Mouse (Mus musculus) CH12.LX (cell line): ENCODE data around the gene E130218I03Rik. TPM values are rescaled to one million over a fixed set of nuclear protein-coding genes. Genes with fewer than 3 reads are reported as not detected.

Experiments
- DNase-seq: peaks from one replicate; pipeline ENCODE4 v3.0.0-alpha.2; 2013; ENCODE audit errors: extremely low read depth
- H3K27ac ChIP-seq: 2 replicates; pipeline ENCODE4 v1.5.1; 2012; ENCODE audit warnings: low read depth, mild to moderate bottlenecking, control low read depth, moderate library complexity; ENCODE audit not compliant: insufficient read depth
- H3K27me3 ChIP-seq: replicated peaks from 2 replicates; pipeline ENCODE3; 2012; ENCODE audit warnings: inconsistent platforms
- H3K36me3 ChIP-seq, 2 experiments: replicated peaks in 1 of 2; 2 replicates each; pipeline versions ENCODE3 to v1.6.1; 2012; ENCODE audit warnings: inconsistent platforms in 1 of 2, low read length in 1 of 2, mild to moderate bottlenecking in 1 of 2, mixed read lengths in 1 of 2, moderate library complexity in 1 of 2; ENCODE audit not compliant: control insufficient read depth in 1 of 2, insufficient read depth in 1 of 2
- H3K4me1 ChIP-seq, 2 experiments: 2 replicates each; pipeline ENCODE4 v1.6.1; 2012; ENCODE audit warnings: inconsistent platforms in 1 of 2, moderate library complexity in 1 of 2; ENCODE audit not compliant: insufficient read depth in 2 of 2, control insufficient read depth in 1 of 2
- H3K4me2 ChIP-seq: 2 replicates; pipeline ENCODE4 v1.6.1; 2012; ENCODE audit warnings: low read depth, mild to moderate bottlenecking, control low read depth; ENCODE audit not compliant: poor library complexity, insufficient read depth, severe bottlenecking
- H3K4me3 ChIP-seq, 3 experiments: fragments of 150-350 bp in 1 of 3; sonication (generic) in 1 of 3; replicated peaks in 1 of 3; 2 replicates each; pipeline versions ENCODE3 to v1.5.1; 2011 to 2012; ENCODE audit warnings: low read depth in 2 of 3, low read length in 2 of 3, mild to moderate bottlenecking in 2 of 3, moderate library complexity in 2 of 3, control low read depth in 1 of 3, improper control_type of control experiment in 1 of 3, inconsistent platforms in 1 of 3, mixed read lengths in 1 of 3; ENCODE audit not compliant: poor library complexity in 1 of 3
- H3K79me2 ChIP-seq: replicated peaks from 2 replicates; pipeline ENCODE4 v1.6.1; 2012; ENCODE audit warnings: mild to moderate bottlenecking, moderate library complexity; ENCODE audit not compliant: control insufficient read depth, poor library complexity, insufficient read depth, severe bottlenecking; ENCODE audit errors: extremely low read depth
- H3K9ac ChIP-seq: 2 replicates; pipeline ENCODE4 v1.6.1; 2012; ENCODE audit warnings: low read depth, mild to moderate bottlenecking, control low read depth, moderate library complexity; ENCODE audit not compliant: insufficient read depth
- H3K9me3 ChIP-seq: replicated peaks from 2 replicates; pipeline ENCODE3; 2012; ENCODE audit warnings: low read length, inconsistent platforms, mixed read lengths
- CHD1 ChIP-seq: IDR thresholded peaks from 2 replicates; pipeline ENCODE4 v1.6.1; 2012; ENCODE audit warnings: low read depth, low read length, improper control_type of control experiment, inconsistent platforms
- CHD2 ChIP-seq: IDR thresholded peaks from 2 replicates; pipeline ENCODE4 v1.6.1; 2011; ENCODE audit warnings: low read length, improper control_type of control experiment
- ELF1 ChIP-seq: IDR thresholded peaks from 2 replicates; pipeline ENCODE4 v1.6.1; 2014; ENCODE audit warnings: low read depth, mild to moderate bottlenecking, inconsistent platforms, low read length, improper control_type of control experiment
- EP300 ChIP-seq: IDR thresholded peaks from 2 replicates; pipeline ENCODE4 v1.6.1; 2011; ENCODE audit warnings: low read length, improper control_type of control experiment
- HCFC1 ChIP-seq: IDR thresholded peaks from 2 replicates; pipeline ENCODE4 v1.6.1; 2012; ENCODE audit warnings: low read depth, mild to moderate bottlenecking, inconsistent platforms, low read length, improper control_type of control experiment
- JUN ChIP-seq: IDR thresholded peaks from 2 replicates; pipeline ENCODE4 v1.6.1; 2011; ENCODE audit warnings: low read depth, mild to moderate bottlenecking, low read length, improper control_type of control experiment, moderate library complexity; ENCODE audit not compliant: insufficient read depth
- JUND ChIP-seq: conservative IDR thresholded peaks from 2 replicates; pipeline ENCODE4 v1.6.1; 2011; ENCODE audit warnings: low read depth, low read length, improper control_type of control experiment
- KAT2A ChIP-seq: IDR thresholded peaks from 2 replicates; pipeline ENCODE4 v1.6.1; 2012; ENCODE audit warnings: low read length, improper control_type of control experiment, inconsistent platforms; ENCODE audit not compliant: insufficient replicate concordance
- MAFK ChIP-seq: IDR thresholded peaks from 2 replicates; pipeline ENCODE4 v1.6.1; 2011; ENCODE audit warnings: low read length, improper control_type of control experiment; ENCODE audit not compliant: insufficient replicate concordance
- MAX ChIP-seq: IDR thresholded peaks from 2 replicates; pipeline ENCODE4 v1.6.1; 2011; ENCODE audit warnings: low read length, improper control_type of control experiment
- MEF2A ChIP-seq: IDR thresholded peaks from 2 replicates; pipeline ENCODE4 v1.6.1; 2014; ENCODE audit warnings: low read depth, mild to moderate bottlenecking, inconsistent platforms, low read length, improper control_type of control experiment, borderline replicate concordance
- MXI1 ChIP-seq: IDR thresholded peaks from 2 replicates; pipeline ENCODE4 v1.6.1; 2011; ENCODE audit warnings: mild to moderate bottlenecking, low read depth, low read length, improper control_type of control experiment
- MYC ChIP-seq: IDR thresholded peaks from 2 replicates; pipeline ENCODE4 v1.6.1; 2011; ENCODE audit warnings: low read depth, mild to moderate bottlenecking, improper control_type of control experiment, low read length
- NELFE ChIP-seq: IDR thresholded peaks from 2 replicates; pipeline ENCODE4 v1.6.1; 2011; ENCODE audit warnings: low read depth, low read length, improper control_type of control experiment
- NRF1 ChIP-seq: IDR thresholded peaks from 2 replicates; pipeline ENCODE4 v1.6.1; 2014; ENCODE audit warnings: low read depth, mild to moderate bottlenecking, inconsistent platforms, low read length, improper control_type of control experiment, moderate library complexity
- PAX5 ChIP-seq: IDR thresholded peaks from 2 replicates; pipeline ENCODE4 v1.6.1; 2012; ENCODE audit warnings: low read length, inconsistent platforms, mixed read lengths
- POLR2AphosphoS2 ChIP-seq: IDR thresholded peaks from 2 replicates; pipeline ENCODE4 v1.6.1; 2011; ENCODE audit warnings: low read depth, low read length, improper control_type of control experiment
- RAD21 ChIP-seq: IDR thresholded peaks from 2 replicates; pipeline ENCODE4 v1.6.1; 2011; ENCODE audit warnings: low read depth, mild to moderate bottlenecking, low read length, improper control_type of control experiment, moderate library complexity
- RCOR1 ChIP-seq: conservative IDR thresholded peaks from 2 replicates; pipeline ENCODE4 v1.6.1; 2012; ENCODE audit warnings: low read depth, mild to moderate bottlenecking, inconsistent platforms, low read length, improper control_type of control experiment
- SIN3A ChIP-seq: IDR thresholded peaks from 2 replicates; pipeline ENCODE4 v1.6.1; 2012; ENCODE audit warnings: low read length, improper control_type of control experiment, inconsistent platforms
- SMC3 ChIP-seq: IDR thresholded peaks from 2 replicates; pipeline ENCODE4 v1.6.1; 2011; ENCODE audit warnings: low read depth, low read length, improper control_type of control experiment
- TBP ChIP-seq: conservative IDR thresholded peaks from 2 replicates; pipeline ENCODE4 v1.6.1; 2011; ENCODE audit warnings: low read depth, low read length, improper control_type of control experiment
- TCF12 ChIP-seq: IDR thresholded peaks from 2 replicates; pipeline ENCODE4 v1.6.1; 2014; ENCODE audit warnings: low read depth, mild to moderate bottlenecking, inconsistent platforms, low read length, improper control_type of control experiment
- UBTF ChIP-seq: IDR thresholded peaks from 2 replicates; pipeline ENCODE4 v1.6.1; 2012; ENCODE audit warnings: low read depth, mild to moderate bottlenecking, inconsistent platforms, low read length, improper control_type of control experiment, moderate library complexity
- USF1 ChIP-seq: IDR thresholded peaks from 2 replicates; pipeline ENCODE4 v1.6.1; 2014; ENCODE audit warnings: low read depth, mild to moderate bottlenecking, inconsistent platforms, low read length, improper control_type of control experiment
- USF2 ChIP-seq: conservative IDR thresholded peaks from 2 replicates; pipeline ENCODE4 v1.6.1; 2011; ENCODE audit warnings: low read depth, low read length, improper control_type of control experiment
- ZC3H11A ChIP-seq: IDR thresholded peaks from 2 replicates; pipeline ENCODE4 v1.6.1; 2012; ENCODE audit warnings: low read depth, mild to moderate bottlenecking, inconsistent platforms, low read length, improper control_type of control experiment
- ZKSCAN1 ChIP-seq: IDR thresholded peaks from 2 replicates; pipeline ENCODE4 v1.6.1; 2012; ENCODE audit warnings: low read depth, inconsistent platforms, low read length, improper control_type of control experiment, borderline replicate concordance
- ZMIZ1 ChIP-seq: IDR thresholded peaks from 2 replicates; pipeline ENCODE4 v1.6.1; 2012; ENCODE audit warnings: low read depth, mild to moderate bottlenecking, inconsistent platforms, low read length, improper control_type of control experiment
- ZNF384 ChIP-seq: IDR thresholded peaks from 2 replicates; pipeline ENCODE4 v1.6.1; 2012; ENCODE audit warnings: low read depth, low read length, improper control_type of control experiment, inconsistent platforms
- dilution Hi-C: fragments of 300-500 bp; cut with MboI; formaldehyde crosslinking; loops from 2 replicates; pipeline ENCODE4 v1.14.3; 2020; ENCODE audit warnings: low sequenced_read_pairs; ENCODE audit not compliant: extremely low pct_unique_long_range_greater_than_20kb, extremely low pct_ligation_motif_present
- in situ Hi-C: fragments of 300-500 bp; cut with MboI; formaldehyde crosslinking; loops from 3 replicates; pipeline ENCODE4 v1.14.3; 2019; ENCODE audit warnings: low sequenced_read_pairs, low pct_ligation_motif_present, low pct_unique_long_range_greater_than_20kb, mixed read lengths
- polyA plus RNA-seq: library from polyadenylated mRNA; unstranded; fragments of >175 nt; gene quantifications from 2 replicates; pipeline ENCODE4 v1.2.1, GENCODE M21; 2012; ENCODE audit warnings: low read depth; ENCODE audit not compliant: insufficient read length
- total RNA-seq, 2 experiments: library from RNA; depleted of rRNA; stranded (reverse); fragments of 300-350 nt in 1 of 2; fragments of >200 nt in 1 of 2; gene quantifications; 2 replicates each; pipeline ENCODE4 v1.2.3; 2012 to 2014

E130218I03Rik gene
- total and polyA plus RNA-seq, 3 experiments: 1.6 to 2.9 TPM; not detected in 1

GRCm38 (mm10) chr4:134287575-134288025, 44.1 kb downstream of the E130218I03Rik start, which contains the start of gene Pdik1l:
Gene Pdik1l, minus strand, starts transcription at chr4:134287895.
- dilution Hi-C loops: no loop called here

DNA sequence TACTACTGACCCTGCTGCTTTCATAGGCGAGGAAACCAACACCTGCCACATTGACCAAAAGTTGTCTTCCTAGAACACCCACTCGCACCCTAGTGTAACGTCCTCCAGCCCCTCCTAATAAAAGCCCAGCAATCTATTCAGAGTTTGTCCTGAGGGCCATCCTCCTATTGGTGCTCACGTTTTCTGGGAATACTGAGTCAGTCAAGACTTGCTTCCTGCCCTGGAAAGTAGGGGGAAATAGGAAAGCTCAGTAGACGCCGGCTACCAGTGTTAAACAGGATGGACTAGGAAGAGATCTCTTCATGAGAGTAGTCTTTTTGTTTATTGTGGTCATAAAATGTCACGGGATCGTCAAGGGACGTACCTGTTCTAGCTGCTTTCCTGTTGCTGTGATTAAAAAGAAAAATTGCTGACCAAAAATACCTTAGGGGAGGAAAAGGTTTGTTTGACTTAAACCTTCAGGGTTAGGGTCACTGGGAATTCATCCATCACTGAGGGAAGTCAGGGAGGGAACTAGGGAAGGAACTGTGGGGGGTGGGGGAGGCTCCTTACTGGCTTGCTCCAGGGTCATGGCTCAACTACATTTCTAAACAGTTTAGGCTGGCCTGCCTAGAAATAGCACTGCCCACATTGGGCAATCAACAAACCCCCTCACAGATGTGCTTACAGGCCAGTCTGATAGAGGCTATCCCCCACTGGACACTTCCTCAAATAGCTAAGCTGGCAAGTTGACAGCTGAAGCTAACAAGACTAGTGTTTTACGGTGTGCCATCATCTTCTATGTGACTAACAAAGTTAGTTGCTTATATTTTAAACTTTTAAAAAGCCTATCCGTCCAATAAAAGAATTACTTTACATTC, 45.2 kb downstream of the E130218I03Rik start:
- in situ Hi-C loops (loop anchor here (5.0 kb wide), 1 partner anchor 41 kb away; the partner anchor contains the start of genes Gm30191 and Zfp593), dilution Hi-C loops (no loop called here)
- TF ChIP-seq RCOR1 (no peak), KAT2A (no peak), MAX (no peak), MEF2A (no peak), RAD21 (no peak), NELFE (no peak), EP300 (no peak)
- H3K4me2 ChIP-seq: peak overlapping the region; percentile 82
- H3K79me2 ChIP-seq: peaks cover 18% of the 10 kb centered on the region
- no peak for DNase-seq
- no peak overlapping the region for H3K27ac ChIP-seq
- H3K4me3 ChIP-seq: peak overlapping the region; percentile 78 to 99 (median 94)
- no peaks in the 10 kb centered on the region for H3K9me3 ChIP-seq
- peaks cover 4% of the 10 kb centered on the region for H3K27me3 ChIP-seq
- peaks cover 0 to 25% of the 10 kb centered on the region in 2 experiments; a peak in 2 of 4 replicates for H3K4me1 ChIP-seq
- peak overlapping the region; percentile 86 for H3K9ac ChIP-seq
- H3K36me3 ChIP-seq: peaks cover 4 to 13% of the 10 kb centered on the region in 2 experiments

More at GRCm38 (mm10) chr4:134287575-134288025, 44.1 kb downstream of the E130218I03Rik start, which contains the start of gene Pdik1l:
- H3K4me1 ChIP-seq: peaks cover 0 to 25% of the 10 kb centered on the region in 2 experiments; a peak in 2 of 4 replicates
- H3K4me3 ChIP-seq: peak within 1 kb of the TSS; percentile 79 to 99 (median 96)
- no peaks in the 10 kb centered on the region for H3K9me3 ChIP-seq
- H3K27ac ChIP-seq: peak within 1 kb of the TSS; percentile 89
- H3K27me3 ChIP-seq: no peaks in the 10 kb centered on the region
- peaks cover 4 to 22% of the 10 kb centered on the region in 2 experiments for H3K36me3 ChIP-seq
- H3K4me2 ChIP-seq: peak within 1 kb of the TSS; percentile 82
- peak within 1 kb of the TSS; percentile 86 for H3K9ac ChIP-seq
- no peak for TF ChIP-seq ZMIZ1
- no peak for TF ChIP-seq POLR2AphosphoS2
- no peak for TF ChIP-seq RAD21
- no peak for TF ChIP-seq NRF1
- TF ChIP-seq USF2: no peak
- TF ChIP-seq ELF1: peak; percentile 60
- TF ChIP-seq ZNF384: no peak
- no peak for TF ChIP-seq PAX5
- TF ChIP-seq MYC: 0 out of 2 replicates have a peak, but pooled peaks have one; percentile 3
- peak; percentile 72 for TF ChIP-seq SIN3A
- no peak for TF ChIP-seq NELFE
- no peak for TF ChIP-seq HCFC1
- no peak for TF ChIP-seq RCOR1
- TF ChIP-seq TBP: no peak
- no peak for TF ChIP-seq MAFK
- peak; percentile 33; the same call in 1 of the 2 replicates for TF ChIP-seq UBTF
- TF ChIP-seq USF1: no peak
- no peak for TF ChIP-seq JUN
- peak; percentile 9; the same call in 1 of the 2 replicates for TF ChIP-seq MXI1
- TF ChIP-seq JUND: no peak
- TF ChIP-seq MAX: peak; percentile 13; the same call in 1 of the 2 replicates
- peak; percentile 77 for TF ChIP-seq CHD1
- TF ChIP-seq CHD2: no peak
- TF ChIP-seq ZC3H11A: no peak
- TF ChIP-seq SMC3: no peak
- 0 out of 2 replicates have a peak, but pooled peaks have one; percentile 44 for TF ChIP-seq KAT2A
- no peak for TF ChIP-seq ZKSCAN1
- no peak for TF ChIP-seq TCF12
- TF ChIP-seq, all 38 proteins: peak for 8
- DNase-seq: peak; percentile 75
- peaks cover 18% of the 10 kb centered on the region for H3K79me2 ChIP-seq
- in situ Hi-C loops: loop anchor here (5.0 kb wide), 1 partner anchor 40 kb away; the partner anchor contains the start of genes Gm30191 and Zfp593
